Mouse (Mus musculus) heart, adult 2 months (tissue): ENCODE results near the gene Anapc13. TPM values are rescaled to one million over a fixed set of nuclear protein-coding genes. Genes with fewer than 3 reads are reported as not detected.

Experiments
- DNase-seq, 2 experiments: peaks; one replicate each; pipeline ENCODE4 v3.0.0; 2021
- H3K27ac ChIP-seq: fragments of 200-600 bp; 2 replicates; pipeline ENCODE4 v1.8.1; 2022
- H3K27me3 ChIP-seq: fragments of 200-500 bp; 2 replicates; pipeline ENCODE4 v1.6.1; 2012; ENCODE audit warnings: mild to moderate bottlenecking, low read length, inconsistent platforms, mixed read lengths; ENCODE audit not compliant: control insufficient read depth, insufficient read depth
- H3K36me3 ChIP-seq: fragments of 200-500 bp; 2 replicates; pipeline ENCODE4 v1.6.1; 2012; ENCODE audit warnings: low read length, inconsistent platforms; ENCODE audit not compliant: control insufficient read depth, insufficient read depth
- H3K4me1 ChIP-seq: fragments of 200-500 bp; 2 replicates; pipeline ENCODE4 v1.6.1; 2011; ENCODE audit warnings: low read length; ENCODE audit not compliant: control insufficient read depth, insufficient read depth
- H3K4me3 ChIP-seq: fragments of 200-600 bp; 2 replicates; pipeline ENCODE4 v1.8.1; 2022
- H3K79me2 ChIP-seq: fragments of 200-500 bp; replicated peaks from 2 replicates; pipeline ENCODE4 v1.6.1; 2012; ENCODE audit warnings: mild to moderate bottlenecking, inconsistent platforms, low read length, moderate library complexity, mixed read lengths; ENCODE audit not compliant: control insufficient read depth, insufficient read depth
- H3K9ac ChIP-seq: fragments of 200-500 bp; 2 replicates; pipeline ENCODE4 v1.6.1; 2012; ENCODE audit warnings: low read depth, mild to moderate bottlenecking, control low read depth, inconsistent platforms, low read length, mixed read lengths
- CTCF ChIP-seq: fragments of 200-600 bp; IDR thresholded peaks from 2 replicates; pipeline ENCODE4 v1.8.1; 2022; ENCODE audit warnings: antibody characterized with exemption, mild to moderate bottlenecking, moderate library complexity
- EP300 ChIP-seq: fragments of 200-500 bp; IDR thresholded peaks from 2 replicates; pipeline ENCODE4 v1.6.1; 2011; ENCODE audit warnings: low read depth, low read length, control low read depth; ENCODE audit not compliant: insufficient read depth
- POLR2A ChIP-seq: fragments of 200-500 bp; IDR thresholded peaks from 2 replicates; pipeline ENCODE4 v1.6.1; 2011; ENCODE audit warnings: mild to moderate bottlenecking, low read depth, low read length, control low read depth; ENCODE audit not compliant: insufficient read depth
- WGBS: fragments of 180-500 bp; shearing (Covaris S2); methylation state at CpG from one replicate; pipeline ENCODE4 v1.1.7; 2018; 5-methylcytosine and 5-hydroxymethylcytosine counted together
- intact Hi-C: fragments of 180-260 bp; cut with DNase I; formaldehyde crosslinking; loops from one replicate; pipeline ENCODE4 v1.15.1; 2025
- polyA plus RNA-seq: library from polyadenylated mRNA; depleted of rRNA; stranded (reverse); fragments of >200 nt; gene quantifications from 2 replicates; pipeline ENCODE4 v1.2.3, GENCODE M21; 2012; rRNA removed
- total RNA-seq, 2 experiments: library from RNA; stranded (reverse); gene quantifications; 2 replicates each; pipeline ENCODE4 v1.2.3; 2021

The Anapc13 gene
- total and polyA plus RNA-seq, 3 experiments = 128 to 384 (median 344) TPM

- no peak overlapping the region for H3K4me3 ChIP-seq
- no peak overlapping the region for H3K9ac ChIP-seq
- no peak overlapping the region for H3K27ac ChIP-seq
- DNase-seq = no peak
- no peaks in the 10 kb centered on the region for H3K4me1 ChIP-seq
- intact Hi-C loops = no loop called here
- H3K79me2 ChIP-seq = no peaks in the 10 kb centered on the region
- 78% methylated on average over 5 of the region's 5 CpGs for WGBS
- H3K27me3 ChIP-seq = no peaks in the 10 kb centered on the region
- H3K36me3 ChIP-seq = no peaks in the 10 kb centered on the region
- TF ChIP-seq CTCF (no peak), EP300 (no peak), POLR2A (no peak)
These were observed 49.8 kb downstream of the Anapc13 start for GRCm38 (mm10) chr9:102675922-102676321.

- no peaks in the 10 kb centered on the region for H3K4me1 ChIP-seq
- no peak for DNase-seq
- WGBS = 56% methylated on average over 7 of the region's 7 CpGs
- no peak for TF ChIP-seq POLR2A
- no peak for TF ChIP-seq EP300
- TF ChIP-seq CTCF = no peak
- no peaks in the 10 kb centered on the region for H3K36me3 ChIP-seq
- H3K9ac ChIP-seq = no peak overlapping the region
- H3K27me3 ChIP-seq = no peaks in the 10 kb centered on the region
- H3K4me3 ChIP-seq = no peak overlapping the region
- no peak overlapping the region for H3K27ac ChIP-seq
- intact Hi-C loops = no loop called here
- no peaks in the 10 kb centered on the region for H3K79me2 ChIP-seq
These were observed 55.4 kb downstream of the Anapc13 start for GRCm38 (mm10) chr9:102681470-102681869.

Other genes starting within 250 kb of the Anapc13 start
- gene Ky, start 120.5 kb upstream of the Anapc13 start, total RNA-seq = 10 to 100 TPM; 11.4 to 12.1 TPM
- gene Ky, start 120.5 kb upstream of the Anapc13 start, polyA plus RNA-seq = 8.2 and 15.7 TPM in 2 replicates
- 10 to 100 TPM; 49.4 to 57.5 TPM for gene Cep63, start 238 bp downstream of the Anapc13 start, total RNA-seq
- 7.3 and 9.9 TPM in 2 replicates for gene Cep63, start 238 bp downstream of the Anapc13 start, polyA plus RNA-seq
- gene Amotl2, start 90.4 kb downstream of the Anapc13 start, total RNA-seq = 10 to 100 TPM; 56.5 to 66.3 TPM
- gene Amotl2, start 90.4 kb downstream of the Anapc13 start, polyA plus RNA-seq = 25.9 and 28.3 TPM in 2 replicates
- gene Ryk, start 208.6 kb downstream of the Anapc13 start, total RNA-seq = 10 to 100 TPM; 38.1 to 39.7 TPM
- gene Ryk, start 208.6 kb downstream of the Anapc13 start, polyA plus RNA-seq = 31.5 and 45.1 TPM in 2 replicates